Mouse (Mus musculus) C3H10T1/2 (cell line): ENCODE data around the gene Il10. TPM values are rescaled to one million over a fixed set of nuclear protein-coding genes. Genes with fewer than 3 reads are reported as not detected.

Source experiments
- polyA plus RNA-seq, 2 experiments: library from polyadenylated mRNA; unstranded; fragments of >200 nt; fragmentation: generic; extraction: Trizol; gene quantifications; one replicate each; pipeline ENCODE4 v1.2.1; 2012; ENCODE audit warnings: missing spikeins in 2 of 2

The Il10 gene
- not detected for polyA plus RNA-seq

GRCm38 (mm10) chr1:131019492-131020098, at the start of gene Il10:
Gene Il10, plus strand, starts transcription at chr1:131019845.

Other genes starting within 250 kb of the Il10 start
- gene Fcamr, start 218.9 kb upstream of the Il10 start, polyA plus RNA-seq, result not detected
- not detected for gene Pigr, start 193.2 kb upstream of the Il10 start, polyA plus RNA-seq
- not detected for gene Fcmr, start 154.2 kb upstream of the Il10 start, polyA plus RNA-seq
- gene Il24, start 132.4 kb upstream of the Il10 start, polyA plus RNA-seq, result not detected
- gene Il20, start 108.4 kb upstream of the Il10 start, polyA plus RNA-seq, result not detected
- under 1 TPM in 1 of 2 experiments, not detected in 1; 0.07 TPM for gene Il19, start 79.7 kb upstream of the Il10 start, polyA plus RNA-seq
- 10 to 100 TPM; 54.8 to 60.2 TPM for gene Mapkapk2, start 78.0 kb downstream of the Il10 start, polyA plus RNA-seq
- gene Dyrk3, start 118.5 kb downstream of the Il10 start, polyA plus RNA-seq, result 1 to 10 TPM in 1 of 2 experiments, under 1 TPM in 1; 0.93 to 2.1 TPM
- 10 to 100 TPM; 40.3 to 40.5 TPM for gene Eif2d, start 133.3 kb downstream of the Il10 start, polyA plus RNA-seq
- 1 to 10 TPM in 1 of 2 experiments, under 1 TPM in 1; 0.49 to 1.6 TPM for gene Rassf5, start 225.4 kb downstream of the Il10 start, polyA plus RNA-seq